Mouse (Mus musculus): Measurements from ENCODE around the gene Zfp383. TPM values are rescaled to one million over a fixed set of nuclear protein-coding genes. Genes with fewer than 3 reads are reported as not detected.
"Not testable (repeated sequence)": the region's sequence is repeated elsewhere in the genome, so short reads cannot be mapped to it uniquely, and the experiment has no call there.

Gene Zfp383
- polyA plus RNA-seq, 1 experiment, result 0.14 TPM

GRCm38 (mm10) chr7:29954731-29955130 is 46.7 kb downstream of the Zfp383 start:
- TF ChIP-seq POLR2A (IDR thresholded peaks at IDR 0.05; ENCODE audit: low read depth, low read length), result no peak
- peak; percentile 71; the same call in 1 of the 2 replicates for TF ChIP-seq CTCF (IDR thresholded peaks at IDR 0.05; ENCODE audit: extremely low read depth, insufficient read length, insufficient replicate concordance, low read depth, low read length)
- H3K27me3 ChIP-seq (ENCODE audit: control insufficient read depth, insufficient read depth, low read length), result no peaks in the 10 kb centered on the region
- no peaks in the 10 kb centered on the region; the same call in 1 of the 2 replicates for H3K36me3 ChIP-seq (ENCODE audit: control insufficient read depth, insufficient read depth, low read length)
- no peaks in the 10 kb centered on the region for H3K4me1 ChIP-seq (ENCODE audit: control insufficient read depth, insufficient read depth, insufficient read length, low read length)
- 14% methylated on average over 4 of the region's 4 CpGs for WGBS
- H3K4me3 ChIP-seq (ENCODE audit: low read depth, low read length), result no peak overlapping the region
- H3K27ac ChIP-seq (ENCODE audit: insufficient read depth, low read depth, low read length), result no peak overlapping the region

- 48% methylated on average over 9 of the region's 10 CpGs for WGBS
- H3K36me3 ChIP-seq (ENCODE audit: control insufficient read depth, insufficient read depth, low read length), result no peaks in the 10 kb centered on the region
- H3K4me3 ChIP-seq (ENCODE audit: low read depth, low read length), result peak overlapping the region; percentile 13
- no peaks in the 10 kb centered on the region for H3K27me3 ChIP-seq (ENCODE audit: control insufficient read depth, insufficient read depth, low read length)
- H3K27ac ChIP-seq (ENCODE audit: insufficient read depth, low read depth, low read length), result no peak overlapping the region
- no peaks in the 10 kb centered on the region for H3K4me1 ChIP-seq (ENCODE audit: control insufficient read depth, insufficient read depth, insufficient read length, low read length)
- TF ChIP-seq POLR2A (IDR thresholded peaks at IDR 0.05; ENCODE audit: low read depth, low read length) (no peak), CTCF (IDR thresholded peaks at IDR 0.05; ENCODE audit: extremely low read depth, insufficient read length, insufficient replicate concordance, low read depth, low read length) (no peak)
Measured at GRCm38 (mm10) chr7:29956257-29956656, 48.2 kb downstream of the Zfp383 start.

DNA sequence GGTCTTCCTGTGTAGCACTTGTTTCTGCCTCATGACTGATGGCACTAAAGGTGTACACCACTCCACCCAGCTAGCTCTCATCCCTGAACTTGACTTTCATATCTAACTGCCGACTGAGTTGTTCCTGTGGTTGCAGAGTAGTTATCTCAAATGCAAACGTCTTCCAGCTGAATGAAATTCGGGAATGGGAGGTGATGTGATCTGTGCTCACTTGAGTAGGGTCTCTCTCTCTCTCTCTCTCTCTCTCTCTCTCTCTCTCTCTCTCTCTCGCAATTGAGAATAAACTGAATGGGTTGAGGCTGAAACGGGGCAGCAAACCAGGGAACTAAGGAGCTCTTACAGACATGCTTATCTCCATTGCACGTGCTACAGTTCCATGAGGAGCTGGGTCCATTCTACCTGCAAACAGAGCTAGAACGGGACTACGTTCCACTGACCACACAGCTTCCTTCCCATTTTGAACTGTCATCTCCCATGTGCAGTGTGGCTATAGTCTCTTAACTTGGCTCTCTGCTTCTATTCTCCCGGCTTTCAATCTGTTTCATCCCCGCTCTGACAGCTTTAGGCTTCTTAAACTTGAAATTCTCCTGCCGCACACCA is 50.2 kb downstream of the Zfp383 start:
- no peak for TF ChIP-seq CTCF (IDR thresholded peaks at IDR 0.05; ENCODE audit: extremely low read depth, insufficient read length, insufficient replicate concordance, low read depth, low read length)
- TF ChIP-seq POLR2A (IDR thresholded peaks at IDR 0.05; ENCODE audit: low read depth, low read length), result no peak
- H3K36me3 ChIP-seq (ENCODE audit: control insufficient read depth, insufficient read depth, low read length), result no peaks in the 10 kb centered on the region
- no peaks in the 10 kb centered on the region for H3K4me1 ChIP-seq (ENCODE audit: control insufficient read depth, insufficient read depth, insufficient read length, low read length)
- H3K27ac ChIP-seq (ENCODE audit: insufficient read depth, low read depth, low read length), result no peak overlapping the region
- 77% methylated on average over 11 of the region's 11 CpGs for WGBS
- H3K4me3 ChIP-seq (ENCODE audit: low read depth, low read length), result no peak overlapping the region
- H3K27me3 ChIP-seq (ENCODE audit: control insufficient read depth, insufficient read depth, low read length), result no peaks in the 10 kb centered on the region

DNA sequence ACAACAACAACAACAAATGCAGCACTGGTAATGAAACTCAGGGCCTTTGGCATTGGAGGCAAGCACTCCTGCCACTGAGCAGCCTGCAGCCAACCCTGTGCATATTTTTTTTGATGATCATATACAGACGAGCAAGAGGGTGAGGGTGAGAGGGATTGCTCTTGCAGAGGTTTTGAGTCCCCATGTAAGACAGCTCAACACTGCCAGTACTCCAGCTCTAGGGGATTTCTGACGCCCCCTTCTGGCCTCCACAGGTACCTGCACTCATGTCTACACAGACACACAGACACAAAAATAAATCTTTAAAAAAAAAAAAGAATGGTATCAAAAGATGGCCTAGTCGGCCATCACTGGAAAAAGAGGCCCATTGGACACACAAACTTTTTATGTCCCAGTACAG is 51.0 kb downstream of the Zfp383 start:
- H3K4me1 ChIP-seq (ENCODE audit: control insufficient read depth, insufficient read depth, insufficient read length, low read length), result no peaks in the 10 kb centered on the region
- no peak overlapping the region for H3K27ac ChIP-seq (ENCODE audit: insufficient read depth, low read depth, low read length)
- H3K36me3 ChIP-seq (ENCODE audit: control insufficient read depth, insufficient read depth, low read length), result no peaks in the 10 kb centered on the region
- no peaks in the 10 kb centered on the region for H3K27me3 ChIP-seq (ENCODE audit: control insufficient read depth, insufficient read depth, low read length)
- no peak overlapping the region for H3K4me3 ChIP-seq (ENCODE audit: low read depth, low read length)
- TF ChIP-seq CTCF (IDR thresholded peaks at IDR 0.05; ENCODE audit: extremely low read depth, insufficient read length, insufficient replicate concordance, low read depth, low read length) (no peak), POLR2A (IDR thresholded peaks at IDR 0.05; ENCODE audit: low read depth, low read length) (no peak)
- 51% methylated on average over 3 of the region's 3 CpGs for WGBS

GRCm38 (mm10) chr7:29965115-29965810 is 57.2 kb downstream of the Zfp383 start:
- H3K27me3 ChIP-seq (ENCODE audit: control insufficient read depth, insufficient read depth, low read length); H3K27ac ChIP-seq (ENCODE audit: insufficient read depth, low read depth, low read length); H3K4me1 ChIP-seq (ENCODE audit: control insufficient read depth, insufficient read depth, insufficient read length, low read length); H3K4me3 ChIP-seq (ENCODE audit: low read depth, low read length); H3K36me3 ChIP-seq (ENCODE audit: control insufficient read depth, insufficient read depth, low read length): not testable (repeated sequence)
- WGBS, result 68% methylated on average over 38 of the region's 39 CpGs

Other genes starting within 250 kb of the Zfp383 start
- gene Catsperg2, start 181.2 kb upstream of the Zfp383 start, polyA plus RNA-seq (2012; rRNA removed), result not detected in 2 replicates
- 1.0 and 1.8 TPM in 2 replicates for gene Zfp84, start 139.7 kb upstream of the Zfp383 start, polyA plus RNA-seq (2012; rRNA removed)
- gene Zfp30, start 124.2 kb upstream of the Zfp383 start, polyA plus RNA-seq (2012; rRNA removed), result 0.32 and 0.52 TPM in 2 replicates
- gene Zfp790, start 92.1 kb upstream of the Zfp383 start, polyA plus RNA-seq (2012; rRNA removed), result 0.43 and 0.86 TPM in 2 replicates
- 0.05 and 0.06 TPM in 2 replicates for gene Zfp940, start 54.6 kb upstream of the Zfp383 start, polyA plus RNA-seq (2012; rRNA removed)
- 0.13 and 0.18 TPM in 2 replicates for gene Zfp420, start 48.2 kb upstream of the Zfp383 start, polyA plus RNA-seq (2012; rRNA removed)
- gene Zfp27, start 1.7 kb upstream of the Zfp383 start, polyA plus RNA-seq (2012; rRNA removed), result 0.69 and 0.81 TPM in 2 replicates
- gene Zfp74, start 45.9 kb downstream of the Zfp383 start, polyA plus RNA-seq (2012; rRNA removed), result 0.38 and 2.7 TPM in 2 replicates
- 1.3 and 2.3 TPM in 2 replicates for gene Zfp568, start 75.7 kb downstream of the Zfp383 start, polyA plus RNA-seq (2012; rRNA removed)
- gene Zfp14, start 143.2 kb downstream of the Zfp383 start, polyA plus RNA-seq (2012; rRNA removed), result 0.58 and 0.62 TPM in 2 replicates
- gene Zfp82, start 164.7 kb downstream of the Zfp383 start, polyA plus RNA-seq (2012; rRNA removed), result 0.23 and 0.25 TPM in 2 replicates
- 0.06 TPM in 1 of 2 replicates, not detected in the other for gene Gm26920, start 182.2 kb downstream of the Zfp383 start, polyA plus RNA-seq (2012; rRNA removed)
- gene Zfp566, start 182.3 kb downstream of the Zfp383 start, polyA plus RNA-seq (2012; rRNA removed), result 0.11 and 0.95 TPM in 2 replicates
- gene Zfp260, start 186.6 kb downstream of the Zfp383 start, polyA plus RNA-seq (2012; rRNA removed), result 2.6 and 7.1 TPM in 2 replicates
- 0.06 and 0.19 TPM in 2 replicates for gene Zfp382, start 213.7 kb downstream of the Zfp383 start, polyA plus RNA-seq (2012; rRNA removed)

Data from small intestine, adult 2 months (tissue).